Mouse (Mus musculus) lung, postnatal 0 days (tissue): ENCODE results near the gene Aff2. TPM values are rescaled to one million over a fixed set of nuclear protein-coding genes. Genes with fewer than 3 reads are reported as not detected.

Source experiments
- ATAC-seq: fragments of 200-750 bp; cut with Nextera tagmentation; 2 replicates; pipeline ENCODE4 v1.8.0; 2017; ENCODE audit warnings: moderate library complexity
- DNase-seq: peaks from one replicate; pipeline ENCODE4 v3.0.0-alpha.2; 2016; ENCODE audit warnings: low spot score
- H3K27ac ChIP-seq: fragments of 300-500 bp; sonication (generic); 2 replicates; pipeline ENCODE4 v1.5.1; 2014; ENCODE audit warnings: antibody characterized with exemption, mild to moderate bottlenecking, low read length, mixed read lengths
- H3K27me3 ChIP-seq: fragments of 300-500 bp; sonication (generic); replicated peaks from 2 replicates; pipeline ENCODE4 v1.6.1; 2014; ENCODE audit warnings: low read length, mixed read lengths; ENCODE audit not compliant: insufficient read depth
- H3K36me3 ChIP-seq: fragments of 300-500 bp; sonication (generic); 2 replicates; pipeline ENCODE4 v1.6.1; 2014; ENCODE audit warnings: low read length, mixed read lengths; ENCODE audit not compliant: insufficient read depth
- H3K4me1 ChIP-seq: fragments of 300-500 bp; sonication (generic); 2 replicates; pipeline ENCODE4 v1.6.1; 2014; ENCODE audit warnings: antibody characterized with exemption, low read depth, low read length, mixed read lengths; ENCODE audit not compliant: insufficient read depth
- H3K4me2 ChIP-seq: fragments of 300-500 bp; sonication (generic); replicated peaks from 2 replicates; pipeline ENCODE4 v1.6.1; 2014; ENCODE audit warnings: low read depth, mild to moderate bottlenecking, low read length, moderate library complexity, mixed read lengths
- H3K4me3 ChIP-seq: fragments of 300-500 bp; sonication (generic); 2 replicates; pipeline ENCODE4 v1.5.1; 2014; ENCODE audit warnings: low read depth, low read length
- H3K9ac ChIP-seq: fragments of 300-500 bp; sonication (generic); replicated peaks from 2 replicates; pipeline ENCODE4 v1.6.1; 2014; ENCODE audit warnings: low read depth, mild to moderate bottlenecking
- H3K9me3 ChIP-seq: fragments of 300-500 bp; sonication (generic); 2 replicates; pipeline ENCODE4 v1.6.1; 2016; ENCODE audit warnings: low read length, mixed read lengths
- CTCF ChIP-seq: IDR thresholded peaks from 2 replicates; pipeline ENCODE4 v1.5.1; 2016; ENCODE audit warnings: antibody characterized with exemption, mild to moderate bottlenecking
- EP300 ChIP-seq: IDR thresholded peaks from 2 replicates; pipeline ENCODE4 v1.6.1; 2016; ENCODE audit warnings: antibody characterized with exemption, mild to moderate bottlenecking, control low read depth
- WGBS: fragments of 180-500 bp; shearing (Covaris S2); extraction: QIAGEN DNeasy Blood & Tissue Kit; methylation state at CpG from one replicate; pipeline ENCODE4 v1.1.7; 2014; 5-methylcytosine and 5-hydroxymethylcytosine counted together
- polyA plus RNA-seq: library from polyadenylated mRNA; unstranded; fragments of >200 nt; fragmentation: Nextera tagmentation; extraction: Ambion mirVana; gene quantifications from 2 replicates; pipeline ENCODE4 v1.2.1, GENCODE M21; 2015

Gene Aff2
- polyA plus RNA-seq, 1 experiment from 2014 or later = 1.9 TPM

DNA sequence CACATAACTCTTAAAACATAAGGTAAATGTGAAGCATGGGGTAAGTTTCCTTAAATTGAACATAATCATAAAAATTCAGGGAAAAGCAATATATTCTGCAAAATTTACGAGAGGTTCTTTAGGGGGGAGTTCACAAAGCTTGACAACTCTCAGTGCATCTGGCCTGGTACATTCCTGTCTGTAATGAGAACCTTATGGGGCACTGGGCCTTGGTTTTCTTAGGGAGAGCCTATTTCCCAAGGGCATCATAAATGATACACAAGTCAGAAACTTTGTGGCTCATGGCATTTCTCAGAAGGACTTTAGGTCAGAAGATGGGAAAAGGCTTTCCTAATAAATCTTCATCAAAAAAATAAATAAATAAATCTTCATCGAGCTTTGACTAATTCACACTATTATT is 13.2 kb downstream of the Aff2 start:
- Histone ChIP-seq H3K27ac (no peak overlapping the region), H3K4me2 (no peak overlapping the region), H3K4me1 (no peaks in the 10 kb centered on the region), H3K9me3 (no peaks in the 10 kb centered on the region), H3K9ac (no peak overlapping the region), H3K27me3 (no peaks in the 10 kb centered on the region), H3K36me3 (no peaks in the 10 kb centered on the region), H3K4me3 (no peak overlapping the region)
- 61% methylated on average over 2 of the region's 2 CpGs for WGBS
- no peak for DNase-seq
- ATAC-seq = no peak
- no peak for TF ChIP-seq EP300
- TF ChIP-seq CTCF = no peak

DNA sequence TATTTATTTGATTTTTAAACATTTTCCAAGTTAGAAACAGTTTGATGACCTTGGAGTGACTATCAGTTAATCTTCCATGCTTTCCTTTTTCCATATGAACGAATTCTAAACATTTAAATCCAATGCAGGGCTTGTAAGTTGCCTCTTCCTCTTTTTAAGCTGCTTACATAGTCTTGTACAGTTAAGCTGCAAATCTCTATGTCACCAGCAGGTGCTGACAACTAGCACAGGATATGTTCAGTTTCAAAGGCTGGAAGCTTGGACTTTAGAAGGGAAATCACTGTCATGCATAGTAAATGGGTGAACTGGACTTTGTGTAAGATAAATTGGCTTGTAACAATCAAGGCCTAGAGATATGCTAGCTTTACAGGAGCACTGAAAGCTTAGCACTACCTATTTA is 29.6 kb downstream of the Aff2 start:
- H3K27ac ChIP-seq = no peak overlapping the region
- no peaks in the 10 kb centered on the region for H3K27me3 ChIP-seq
- no peaks in the 10 kb centered on the region for H3K4me1 ChIP-seq
- ATAC-seq = no peak
- no peak overlapping the region for H3K4me2 ChIP-seq
- TF ChIP-seq CTCF (peak; percentile 50), EP300 (no peak)
- H3K9me3 ChIP-seq = no peaks in the 10 kb centered on the region
- H3K9ac ChIP-seq = no peak overlapping the region
- H3K4me3 ChIP-seq = no peak overlapping the region
- H3K36me3 ChIP-seq = no peaks in the 10 kb centered on the region
- 22% methylated on average over 1 of the region's 1 CpGs for WGBS
- peak; percentile 15 for DNase-seq

DNA sequence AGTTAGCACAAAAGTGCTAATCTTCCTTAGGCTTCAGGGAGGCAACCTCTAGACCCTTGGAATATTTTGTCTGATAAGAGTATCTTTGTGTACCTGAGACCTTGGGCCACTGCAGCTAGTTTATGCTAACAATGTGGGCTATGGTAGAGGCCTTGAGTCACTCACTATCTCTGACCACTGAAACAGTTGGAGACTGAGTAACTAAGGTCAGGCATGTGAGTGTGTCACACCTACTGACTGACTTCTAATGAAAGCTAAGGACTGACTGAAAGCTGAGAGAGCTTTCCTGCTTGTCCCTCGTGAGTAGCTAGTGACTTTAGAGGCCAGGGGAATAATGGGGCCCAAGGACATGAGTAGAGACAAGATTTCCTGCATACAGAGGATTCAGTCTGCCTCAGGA is 54.9 kb downstream of the Aff2 start:
- no peaks in the 10 kb centered on the region for H3K36me3 ChIP-seq
- no peak overlapping the region for H3K4me3 ChIP-seq
- H3K9ac ChIP-seq = no peak overlapping the region
- WGBS = 40% methylated on average over 1 of the region's 1 CpGs
- no peak for DNase-seq
- no peaks in the 10 kb centered on the region for H3K4me1 ChIP-seq
- no peak overlapping the region for H3K27ac ChIP-seq
- no peak overlapping the region for H3K4me2 ChIP-seq
- no peaks in the 10 kb centered on the region for H3K9me3 ChIP-seq
- no peaks in the 10 kb centered on the region for H3K27me3 ChIP-seq
- ATAC-seq = no peak
- no peak for TF ChIP-seq EP300
- no peak for TF ChIP-seq CTCF

DNA sequence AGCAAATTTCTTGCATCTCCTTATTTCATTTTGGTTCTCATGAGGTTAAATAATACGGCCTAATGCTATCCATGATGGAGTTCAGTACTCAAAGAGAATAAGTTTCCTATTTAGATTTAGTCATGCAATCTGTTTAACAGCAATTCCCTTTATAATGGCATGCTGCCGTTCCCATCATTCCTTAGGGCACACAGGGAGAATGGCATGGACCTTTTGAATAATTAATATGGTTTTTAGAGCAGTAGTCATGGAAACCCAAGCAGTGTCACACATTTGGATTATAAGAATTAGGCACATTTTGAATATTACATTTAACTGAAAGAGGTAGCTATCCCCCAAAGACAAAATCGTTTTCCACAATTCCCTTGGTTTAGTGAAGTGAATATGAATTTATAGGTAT is 78.3 kb downstream of the Aff2 start:
- Histone ChIP-seq H3K27ac (no peak overlapping the region), H3K4me1 (no peaks in the 10 kb centered on the region), H3K4me3 (no peak overlapping the region), H3K27me3 (no peaks in the 10 kb centered on the region), H3K36me3 (no peaks in the 10 kb centered on the region), H3K4me2 (no peak overlapping the region), H3K9ac (no peak overlapping the region), H3K9me3 (no peaks in the 10 kb centered on the region)
- TF ChIP-seq CTCF (no peak), EP300 (no peak)
- DNase-seq (no peak), ATAC-seq (no peak)
- WGBS = 78% methylated on average over 3 of the region's 3 CpGs

DNA sequence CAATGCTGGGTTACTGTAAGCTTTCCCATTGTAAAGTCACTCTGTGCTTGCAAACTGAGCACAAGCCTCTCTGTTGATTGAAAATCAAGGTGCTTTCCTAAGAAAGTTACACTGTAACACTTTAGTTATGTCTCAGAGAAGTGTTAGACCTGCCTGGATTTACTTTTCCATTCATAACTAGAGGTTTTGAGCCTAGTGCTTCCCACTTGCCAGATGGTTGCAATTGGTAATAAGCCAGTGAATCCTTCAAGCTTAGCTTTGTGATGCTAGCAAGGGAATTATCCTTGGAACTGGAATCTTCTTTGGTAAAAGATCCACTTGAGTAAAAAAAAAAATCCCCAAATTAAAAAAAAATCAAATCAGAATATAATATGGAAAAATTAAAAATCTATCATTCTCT is 81.8 kb downstream of the Aff2 start:
- no peaks in the 10 kb centered on the region for H3K36me3 ChIP-seq
- H3K4me1 ChIP-seq = no peaks in the 10 kb centered on the region
- DNase-seq (no peak), ATAC-seq (no peak)
- no peaks in the 10 kb centered on the region for H3K27me3 ChIP-seq
- no peak overlapping the region for H3K27ac ChIP-seq
- H3K4me3 ChIP-seq = no peak overlapping the region
- no peak overlapping the region for H3K9ac ChIP-seq
- no peaks in the 10 kb centered on the region for H3K9me3 ChIP-seq
- no peak overlapping the region for H3K4me2 ChIP-seq
- TF ChIP-seq CTCF (no peak), EP300 (no peak)

DNA sequence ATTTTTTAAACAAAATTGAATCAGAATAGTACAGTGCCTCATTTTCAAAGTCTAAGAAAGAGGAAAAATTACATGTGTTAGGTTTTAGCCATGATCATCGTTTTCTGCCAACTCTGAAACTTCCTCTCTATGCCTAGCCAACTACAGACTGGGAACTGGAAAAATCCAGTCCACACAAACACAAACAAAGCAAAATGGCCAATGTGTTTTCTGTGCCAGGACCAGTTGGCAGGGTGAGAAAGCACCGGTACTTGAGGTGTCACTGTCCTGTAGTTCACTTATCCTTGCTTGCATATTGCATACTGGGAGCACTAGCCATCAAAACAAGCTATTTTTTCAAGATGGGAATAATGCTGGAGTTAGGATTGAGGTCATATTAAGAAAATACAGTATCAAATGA is 100.8 kb downstream of the Aff2 start:
- 62% methylated on average over 2 of the region's 2 CpGs for WGBS
- Histone ChIP-seq H3K27me3 (no peaks in the 10 kb centered on the region), H3K9me3 (no peaks in the 10 kb centered on the region), H3K36me3 (no peaks in the 10 kb centered on the region), H3K9ac (no peak overlapping the region), H3K4me1 (no peaks in the 10 kb centered on the region), H3K4me3 (no peak overlapping the region), H3K4me2 (no peak overlapping the region), H3K27ac (no peak overlapping the region)
- no peak for DNase-seq
- no peak for TF ChIP-seq CTCF
- TF ChIP-seq EP300 = no peak
- ATAC-seq = no peak

DNA sequence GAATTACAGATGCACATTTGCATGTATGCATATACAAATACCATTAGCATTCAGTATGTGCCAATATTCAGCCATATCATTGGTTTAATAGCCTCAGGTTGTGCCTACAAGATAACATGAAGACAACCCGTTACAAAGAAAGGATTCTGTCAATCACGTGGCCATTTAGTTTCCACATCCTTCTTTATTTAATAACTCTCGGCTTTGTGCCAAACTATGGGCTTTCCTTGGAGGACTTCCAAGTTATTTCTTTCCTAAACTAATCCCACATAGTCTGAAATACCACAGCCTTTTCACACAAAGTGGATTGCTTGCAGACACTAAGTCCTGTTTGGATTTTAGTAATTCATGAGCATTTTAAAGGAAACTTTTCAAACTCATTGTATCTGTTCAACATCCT is 142.0 kb downstream of the Aff2 start:
- 17% methylated on average over 3 of the region's 3 CpGs for WGBS
- Histone ChIP-seq H3K9me3 (no peaks in the 10 kb centered on the region), H3K4me3 (no peak overlapping the region), H3K4me2 (no peak overlapping the region), H3K4me1 (no peaks in the 10 kb centered on the region), H3K36me3 (no peaks in the 10 kb centered on the region), H3K27ac (no peak overlapping the region), H3K27me3 (no peaks in the 10 kb centered on the region), H3K9ac (no peak overlapping the region)
- ATAC-seq = no peak
- DNase-seq = peak; percentile 12
- TF ChIP-seq EP300 = no peak
- no peak for TF ChIP-seq CTCF
